11 mouse cellular contexts compared by ENCODE assay signal in genomic region chr14:76673671-76674331, GRCm38 (mm10).
DNase-seq lines count a peak whose midpoint lies in the region; ATAC-seq and TF ChIP-seq lines count a peak whose summit lies in the region.
"Had no signal": no experiment of that assay in that cellular context is flagged by ENCODE, and none has a peak within 500 bp of the region (broad histone marks: within the 10 kb centered on the region; RNA-seq: fewer than 3 reads in every experiment).

No protein-coding gene starts in this region.

- no peak for TF ChIP-seq CTCF in gastrocnemius, adult 2 months (IDR thresholded peaks at IDR 0.05)

- H3K9ac ChIP-seq in heart, embryonic 13.5 days = no peak overlapping the region; the same call in 1 of the 2 replicates

- no peak for DNase-seq in gastrocnemius, adult 2 months
- no peak for DNase-seq in gastrocnemius, postnatal 4 days (ENCODE audit: low spot score in 2 of 2)
- peak; percentile 12 for DNase-seq in A20 (ENCODE audit: low read depth, low spot score)
- peak; percentile 73 for DNase-seq in lung, postnatal 25 days (ENCODE audit: low spot score)
- DNase-seq in right cerebral cortex, postnatal 36 days (ENCODE audit: low spot score in 2 of 2) = no peak
- no peak for DNase-seq in layer of hippocampus, postnatal 25 days (ENCODE audit: extremely low spot score in 1 of 2, low spot score in 1 of 2)
- no peak for DNase-seq in frontal cortex, postnatal 14 days (ENCODE audit: low spot score in 2 of 2)
- DNase-seq: gastrocnemius, postnatal 36 days; left cerebral cortex, postnatal 4 days; spleen, adult 18-20 months had no signal

- H3K4me2 ChIP-seq in heart, embryonic 13.5 days = peak overlapping the region; percentile 35

- H3K4me1 ChIP-seq in heart, embryonic 13.5 days = peaks cover 37% of the 10 kb centered on the region

- no peak for ATAC-seq in heart, embryonic 13.5 days (ENCODE audit: extremely low read depth, insufficient number of reproducible peaks, low FRiP score, low TSS enrichment)

- H3K27me3 ChIP-seq in heart, embryonic 13.5 days (replicated peaks) = no peaks in the 10 kb centered on the region

- H3K36me3 ChIP-seq in heart, embryonic 13.5 days = no peaks in the 10 kb centered on the region

- H3K9me3 ChIP-seq in heart, embryonic 13.5 days = no peaks in the 10 kb centered on the region

- intact Hi-C loops in gastrocnemius, adult 2 months (cut with DNase I) = loop anchor here (5.0 kb wide), 2 partner anchors 42 to 68 kb away; no protein-coding TSS in a partner anchor

- H3K4me3 ChIP-seq in gastrocnemius, adult 2 months = peak overlapping the region; percentile 43
- H3K4me3 ChIP-seq in heart, embryonic 13.5 days = no peak overlapping the region

- H3K27ac ChIP-seq in gastrocnemius, adult 2 months = peak overlapping the region; percentile 78
- H3K27ac ChIP-seq in heart, embryonic 13.5 days (replicated peaks) = peak overlapping the region; percentile 50; the same call in 1 of the 2 replicates

- WGBS in heart, embryonic 13.5 days = 42% methylated on average over 11 of the region's 11 CpGs

Comparison
In these comparisons a context has a peak if more than half of its experiments do, and no peak if none do; other contexts are left out.
1. DNase-seq: peak in A20 (single experiment) and lung, postnatal 25 days (single experiment); none in gastrocnemius, adult 2 months (single experiment), gastrocnemius, postnatal 4 days (0 of 2), right cerebral cortex, postnatal 36 days (0 of 2), layer of hippocampus, postnatal 25 days (0 of 2) and frontal cortex, postnatal 14 days (0 of 2).